Mouse (Mus musculus) CD4-positive helper T cell, adult 2 months (primary cell): ENCODE data around the gene Son.
"Not testable (repeated sequence)": the region's sequence is repeated elsewhere in the genome, so short reads cannot be mapped to it uniquely, and the experiment has no call there.

ENCODE experiments used
- DNase-seq: peaks from one replicate; pipeline ENCODE4 v3.0.0-alpha.2; 2012; ENCODE audit warnings: low read depth, missing footprints, low spot score

The Son gene

GRCm38 (mm10) chr16:91639161-91639560 is 8.1 kb upstream of the Son start:
- DNase-seq, result no peak

DNA sequence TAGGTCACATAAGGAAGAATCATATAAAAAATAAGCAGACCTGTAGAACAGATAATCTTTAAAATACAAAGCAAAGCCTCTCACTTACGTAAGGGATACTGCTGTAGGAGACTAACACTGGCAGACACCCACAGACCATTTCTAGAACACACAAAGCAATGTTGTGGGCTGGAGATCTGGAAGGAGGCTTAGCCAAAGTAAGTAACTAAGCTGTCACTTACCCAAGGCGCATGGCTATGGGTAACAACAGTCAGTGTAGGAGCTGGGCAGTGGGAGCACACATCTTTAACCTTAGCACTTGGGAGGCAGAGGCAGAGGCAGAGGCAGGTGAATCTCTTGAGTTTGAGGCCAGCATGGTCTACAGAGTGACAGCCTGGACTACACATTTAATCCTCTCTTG is 7.7 kb upstream of the Son start:
- DNase-seq, result no peak

GRCm38 (mm10) chr16:91640171-91640570 is 7.1 kb upstream of the Son start:
- no peak for DNase-seq

- DNase-seq, result no peak
These were observed 2.4 kb upstream of the Son start for GRCm38 (mm10) chr16:91644901-91645300.

DNA sequence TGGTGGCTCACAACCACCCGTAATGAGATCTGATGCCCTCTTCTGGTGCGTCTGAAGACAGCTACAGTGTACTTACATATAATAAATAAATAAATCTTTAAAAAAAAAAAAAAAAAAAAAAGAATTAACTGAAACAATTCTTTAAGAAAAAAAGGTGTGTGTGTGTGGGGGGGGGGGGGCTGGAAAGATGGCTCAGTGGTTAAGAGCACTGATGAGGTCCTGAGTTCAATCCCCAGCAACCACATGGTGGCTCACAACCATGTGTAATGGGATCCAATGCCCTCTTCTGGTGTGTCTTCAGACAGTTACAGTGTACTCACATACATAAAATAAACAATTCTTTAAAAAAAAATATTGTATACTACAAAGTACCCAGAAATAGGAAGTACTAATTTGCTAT is 1.9 kb upstream of the Son start:
- not testable (repeated sequence) for DNase-seq

DNA sequence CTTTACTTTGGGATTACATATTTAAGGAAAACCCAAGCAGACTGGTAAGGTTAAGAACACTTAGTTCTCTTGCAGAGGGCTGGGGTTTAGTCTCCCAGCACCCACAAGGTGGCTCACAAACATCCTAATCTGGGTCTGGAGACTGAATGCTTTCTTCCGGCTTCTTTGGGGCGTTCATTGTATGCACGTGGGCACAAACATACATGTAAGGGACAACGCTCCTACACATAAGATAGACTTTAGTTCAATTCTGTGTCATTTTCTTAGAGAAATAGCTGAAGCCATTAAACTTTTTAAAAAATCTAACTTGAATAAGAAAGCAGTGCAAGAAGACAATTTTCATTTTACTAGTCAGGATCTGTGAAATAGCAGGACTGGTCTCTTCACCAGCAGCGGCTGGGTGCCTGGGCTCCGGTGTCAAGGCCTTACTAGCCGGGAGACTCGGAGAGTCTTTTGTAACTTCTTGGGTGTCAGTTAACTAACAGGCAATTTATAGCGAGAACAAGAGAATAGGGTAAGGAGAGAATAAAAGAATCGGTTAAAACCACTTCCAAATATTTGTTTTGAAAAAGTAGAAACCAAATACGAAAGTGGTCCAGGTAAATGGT is 1.2 kb upstream of the Son start:
- DNase-seq, result peak; percentile 83

GRCm38 (mm10) chr16:91646681-91647419 is 456 bp upstream of the Son start, which contains the start of gene Gart:
Gene Gart (minus strand): TSS chr16:91646952.
- peak; percentile 94 for DNase-seq

GRCm38 (mm10) chr16:91648220-91648550 is 879 bp downstream of the Son start:
- no peak for DNase-seq

- DNase-seq, result no peak
These were observed 1.9 kb downstream of the Son start for GRCm38 (mm10) chr16:91649246-91649645.

DNA sequence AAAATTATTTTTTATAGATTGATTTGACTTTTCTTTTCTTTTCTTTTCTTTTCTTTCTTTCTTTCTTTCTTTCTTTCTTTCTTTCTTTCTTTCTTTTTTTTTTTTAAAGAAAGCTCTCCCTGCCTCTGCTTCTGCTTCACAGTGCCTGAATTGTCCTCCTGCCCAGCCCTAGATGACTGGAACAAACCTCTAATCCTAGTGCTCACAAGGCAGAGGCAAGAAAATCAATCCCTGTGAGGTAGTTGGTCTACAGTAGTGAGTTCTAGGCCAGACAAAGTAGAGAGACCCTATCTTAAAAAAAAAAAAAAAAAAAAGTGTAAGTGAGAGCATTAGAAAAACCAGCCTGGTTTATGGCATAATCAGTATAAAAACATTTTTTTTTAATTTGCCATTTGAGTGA is 2.5 kb downstream of the Son start:
- no peak for DNase-seq

- DNase-seq, result no peak
These were observed 4.9 kb downstream of the Son start for GRCm38 (mm10) chr16:91652191-91652590.

DNA sequence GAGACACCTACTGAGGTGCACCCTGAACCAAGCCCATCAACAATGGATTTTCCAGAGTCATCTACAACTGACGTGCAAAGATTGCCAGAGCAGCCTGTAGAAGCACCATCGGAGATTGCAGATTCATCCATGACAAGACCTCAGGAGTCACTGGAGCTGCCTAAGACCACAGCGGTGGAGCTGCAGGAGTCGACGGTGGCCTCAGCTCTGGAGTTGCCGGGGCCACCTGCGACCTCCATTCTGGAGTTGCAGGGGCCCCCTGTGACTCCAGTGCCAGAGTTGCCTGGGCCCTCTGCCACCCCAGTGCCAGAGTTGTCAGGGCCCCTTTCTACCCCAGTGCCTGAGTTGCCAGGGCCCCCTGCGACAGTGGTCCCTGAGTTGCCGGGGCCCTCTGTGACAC is 8.0 kb downstream of the Son start:
- DNase-seq, result no peak

DNA sequence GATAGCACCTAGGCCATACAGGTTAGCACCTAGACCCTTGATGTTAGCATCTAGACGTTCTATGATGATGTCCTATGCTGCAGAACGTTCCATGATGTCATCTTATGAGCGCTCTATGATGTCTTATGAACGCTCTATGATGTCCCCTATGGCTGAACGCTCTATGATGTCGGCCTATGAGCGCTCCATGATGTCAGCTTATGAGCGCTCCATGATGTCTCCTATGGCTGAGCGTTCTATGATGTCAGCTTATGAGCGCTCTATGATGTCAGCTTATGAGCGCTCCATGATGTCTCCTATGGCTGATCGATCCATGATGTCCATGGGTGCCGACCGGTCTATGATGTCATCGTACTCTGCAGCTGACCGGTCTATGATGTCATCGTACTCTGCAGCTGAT is 10.0 kb downstream of the Son start:
- DNase-seq, result no peak

GRCm38 (mm10) chr16:91658471-91658870 is 11.2 kb downstream of the Son start:
- DNase-seq, result no peak

GRCm38 (mm10) chr16:91659798-91660197 is 12.5 kb downstream of the Son start:
- DNase-seq, result no peak

- DNase-seq, result no peak
These were observed 14.1 kb downstream of the Son start for GRCm38 (mm10) chr16:91661397-91661796.

GRCm38 (mm10) chr16:91662336-91662735 is 15.0 kb downstream of the Son start:
- no peak for DNase-seq

DNA sequence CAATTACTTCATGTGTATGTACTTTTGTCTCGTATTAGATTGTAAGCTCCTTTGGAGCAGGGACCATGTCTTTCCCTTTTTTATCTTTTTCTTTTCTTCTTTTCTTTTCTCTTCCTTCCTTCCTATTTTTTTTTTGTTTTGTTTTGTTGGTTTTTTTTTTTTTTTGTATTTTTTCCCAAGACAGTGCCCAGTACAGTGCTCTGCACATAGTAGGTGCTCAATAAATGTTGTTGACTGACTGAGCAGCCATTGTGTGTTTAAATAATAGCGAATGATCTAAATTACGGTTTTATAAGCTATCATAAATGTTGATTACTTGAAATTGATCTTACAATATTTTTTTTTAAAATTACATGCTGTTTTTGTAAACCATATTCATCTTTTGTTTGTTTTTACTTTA is 16.5 kb downstream of the Son start:
- no peak for DNase-seq

DNA sequence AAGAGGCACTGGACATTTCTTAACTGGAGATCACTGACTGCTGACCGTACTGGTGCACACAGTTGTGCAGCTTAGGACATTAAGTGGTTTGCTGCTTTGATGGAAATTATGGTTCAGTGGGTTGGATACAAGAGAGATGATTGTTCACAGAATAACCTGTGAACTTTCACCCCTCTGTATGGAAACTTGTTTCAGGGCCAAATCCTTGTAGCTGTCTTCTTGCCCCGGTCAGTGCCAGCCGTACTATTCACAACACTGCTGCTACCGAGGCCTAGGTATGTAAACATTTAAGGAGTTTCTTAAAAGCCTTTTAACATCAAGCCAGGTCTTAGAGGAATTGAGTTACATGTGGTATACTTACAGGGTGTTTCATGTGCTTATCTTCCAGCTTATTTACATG is 27.2 kb downstream of the Son start:
- no peak for DNase-seq

- no peak for DNase-seq
These were observed 31.0 kb downstream of the Son start for GRCm38 (mm10) chr16:91678147-91678911.

DNA sequence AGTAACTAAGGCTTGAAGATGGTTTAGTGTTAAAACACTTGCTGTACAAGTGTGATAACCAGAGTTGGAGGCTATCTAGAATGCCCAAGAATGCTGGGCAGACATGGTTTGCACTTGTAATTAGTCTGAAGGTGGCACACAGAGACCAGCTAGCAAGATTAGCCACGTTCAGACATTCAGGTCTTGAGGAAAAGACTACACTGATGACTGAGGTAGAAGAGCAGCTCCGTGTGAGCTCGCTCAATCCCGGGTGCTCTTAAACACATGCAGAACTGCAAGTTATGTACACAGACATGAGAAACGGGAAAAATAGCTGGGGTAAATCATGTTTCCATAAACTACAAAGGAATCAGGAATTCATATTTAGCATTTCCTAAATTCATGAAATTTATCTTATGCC is 33.4 kb downstream of the Son start:
- no peak for DNase-seq

DNA sequence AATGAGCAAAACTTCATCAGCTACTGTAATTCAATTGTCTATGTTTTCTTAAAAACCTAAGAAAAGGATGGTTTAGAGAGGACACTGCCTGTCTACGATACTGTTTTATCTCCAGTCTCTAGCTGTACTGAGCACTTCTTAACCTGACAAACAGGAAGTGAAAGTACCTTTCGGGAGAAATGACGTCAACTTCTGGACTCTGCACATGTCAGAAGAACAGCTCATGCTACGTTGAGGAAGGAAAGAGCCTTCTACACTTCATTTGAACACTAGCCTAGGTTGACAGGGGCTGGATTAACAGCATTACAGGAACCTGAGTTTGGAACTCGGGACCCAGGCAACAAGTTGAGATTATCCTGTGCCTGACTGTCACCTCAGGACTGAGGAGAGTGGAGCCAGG is 38.2 kb downstream of the Son start:
- peak; percentile 91 for DNase-seq

GRCm38 (mm10) chr16:91686369-91686768 is 39.1 kb downstream of the Son start:
- DNase-seq, result no peak
